Mouse (Mus musculus) spleen, adult 18-20 months (tissue): ENCODE measurements around the gene Arhgef39.

Source experiments
- DNase-seq, 2 experiments: peaks; one replicate each; pipeline ENCODE4 v3.0.0; 2022; ENCODE audit warnings: mixed read lengths in 2 of 2

Gene Arhgef39

DNA sequence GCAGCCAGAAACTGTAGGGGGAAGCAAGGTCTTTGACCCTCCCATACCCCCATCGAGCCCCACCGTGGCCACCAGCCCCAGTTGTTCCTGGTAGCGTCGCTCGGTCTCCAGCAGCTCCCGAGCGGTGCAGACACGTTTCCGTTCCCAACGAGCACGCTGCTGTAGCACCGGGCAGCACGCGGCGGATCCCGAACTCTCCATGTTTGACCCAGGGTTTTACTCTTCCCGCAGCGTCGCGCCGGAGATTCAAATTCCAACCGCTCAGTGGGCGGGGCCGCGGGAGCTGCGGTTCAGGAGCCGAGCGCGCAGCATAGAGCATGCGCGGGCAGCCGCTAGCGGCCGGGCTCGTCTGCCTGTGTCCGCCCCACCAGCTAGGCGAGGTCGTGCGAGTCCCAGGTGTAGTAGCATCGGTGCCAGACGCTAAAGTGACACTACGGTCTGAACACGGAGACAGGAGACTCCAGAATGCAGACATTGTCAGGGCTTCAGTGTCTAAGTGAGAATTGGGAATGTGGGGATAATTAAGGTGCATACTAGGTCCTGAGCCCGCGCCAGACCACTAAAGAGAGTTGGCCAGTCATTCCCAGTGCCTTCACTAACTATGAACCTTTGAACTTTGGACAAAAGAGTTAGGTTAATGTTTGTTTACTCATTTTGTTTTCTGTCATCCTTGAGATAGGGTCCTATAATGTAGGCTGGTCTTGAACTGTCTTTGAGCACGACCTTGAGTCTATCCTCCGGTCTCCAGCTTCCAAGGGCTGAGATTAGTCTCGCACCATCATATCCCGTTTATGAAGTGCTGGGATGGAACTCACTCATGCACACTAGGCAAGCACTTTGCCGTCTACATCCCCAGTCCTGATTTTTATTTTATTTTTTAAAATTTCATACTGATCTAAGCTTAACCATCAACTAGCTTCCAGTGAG is at the start of gene Arhgef39:
Gene Arhgef39, minus strand, starts transcription at position 289 of the 927 bp plus-strand sequence.
- peak; percentile 46 to 65 for DNase-seq

DNA sequence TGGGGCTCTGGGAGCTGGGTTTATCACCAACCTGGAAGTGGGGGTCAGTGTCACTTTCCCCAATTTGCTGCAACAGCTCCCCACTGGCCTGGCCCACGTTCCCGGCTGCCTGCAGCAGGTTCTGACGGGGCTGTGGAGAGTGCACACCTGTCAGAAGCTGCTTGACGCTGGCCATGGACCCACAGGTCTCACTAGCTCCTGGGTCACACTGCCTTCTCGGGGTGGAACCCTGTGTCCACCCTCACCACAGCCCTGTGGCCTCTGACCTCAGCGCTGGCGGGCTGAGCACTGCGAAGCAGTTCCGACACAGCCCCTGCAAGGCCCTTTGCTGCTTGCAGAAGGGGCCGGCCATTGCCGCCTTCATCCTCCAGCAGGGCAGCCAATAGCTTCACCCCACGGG is 49.6 kb upstream of the Arhgef39 start:
- DNase-seq, result no peak

DNA sequence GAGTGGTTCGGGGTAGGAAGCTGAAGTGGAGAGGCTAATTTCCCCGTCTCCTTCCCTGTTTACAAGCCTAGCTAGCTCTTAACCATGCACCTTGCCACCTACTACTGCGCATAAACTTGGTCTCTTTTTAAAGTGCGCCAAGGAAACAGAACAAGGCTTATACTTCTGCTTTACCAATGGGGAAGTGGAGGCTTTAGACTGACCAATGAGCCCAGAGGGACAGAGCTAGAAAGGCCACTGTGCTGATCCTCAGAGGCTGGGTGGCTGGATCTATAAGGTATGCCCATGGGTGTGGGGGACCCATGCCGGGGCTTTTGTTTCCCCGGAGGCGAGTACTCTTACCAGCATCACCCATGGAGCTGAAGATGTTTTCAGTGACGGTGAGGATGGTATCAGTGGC is 47.7 kb upstream of the Arhgef39 start:
- DNase-seq, result no peak

DNA sequence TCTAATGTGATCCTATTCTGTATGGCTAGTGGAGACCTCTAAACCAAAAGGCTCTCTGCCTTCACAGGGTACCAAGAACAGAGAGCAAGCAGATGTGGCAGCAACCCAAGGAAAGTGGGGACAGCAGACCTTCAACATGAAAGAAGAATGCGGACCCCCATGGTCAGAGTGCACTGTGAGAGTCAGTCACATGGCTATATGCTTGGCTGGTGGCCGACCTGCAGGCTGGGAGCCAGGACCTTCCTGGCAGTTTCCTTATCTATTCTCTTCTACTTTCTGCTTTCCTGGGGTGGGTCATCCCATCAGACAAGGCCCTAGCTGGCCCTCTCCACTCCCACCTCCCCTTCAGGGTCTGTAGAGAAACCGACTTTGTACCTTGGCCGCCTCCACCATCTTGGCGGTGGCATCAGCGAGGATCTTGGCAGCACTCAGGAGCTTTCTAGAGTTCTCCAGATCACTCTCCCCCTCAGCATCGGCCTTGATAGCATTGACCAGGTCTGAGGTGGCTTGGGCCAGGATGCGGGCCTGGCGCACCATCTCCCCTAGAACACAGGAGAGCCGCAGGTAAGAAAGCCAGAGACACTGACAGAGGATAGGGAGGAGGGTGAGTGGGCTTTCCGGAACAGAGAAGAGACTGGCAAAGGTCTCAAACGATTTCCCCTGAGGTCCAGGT is 47.0 kb upstream of the Arhgef39 start:
- no peak for DNase-seq

DNA sequence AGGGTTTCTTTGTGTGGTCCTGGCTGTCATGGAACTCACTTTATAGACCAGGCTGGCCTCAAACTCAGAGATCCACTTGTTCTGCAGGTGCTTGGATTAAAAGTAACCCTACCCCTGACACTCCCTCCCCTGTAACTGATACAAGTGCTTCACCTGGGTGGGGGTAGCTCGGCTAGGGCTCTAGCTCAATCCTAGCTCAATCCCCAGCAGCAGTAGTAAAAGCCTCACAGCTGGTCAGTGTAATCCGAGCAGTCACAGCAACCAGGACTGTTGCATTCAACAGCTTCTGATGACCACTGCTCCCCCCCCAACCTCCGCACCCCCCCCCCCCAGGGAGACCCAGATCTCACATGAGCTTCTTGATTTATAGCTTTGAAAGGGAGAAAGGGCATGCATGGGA is 42.5 kb upstream of the Arhgef39 start:
- no peak for DNase-seq

DNA sequence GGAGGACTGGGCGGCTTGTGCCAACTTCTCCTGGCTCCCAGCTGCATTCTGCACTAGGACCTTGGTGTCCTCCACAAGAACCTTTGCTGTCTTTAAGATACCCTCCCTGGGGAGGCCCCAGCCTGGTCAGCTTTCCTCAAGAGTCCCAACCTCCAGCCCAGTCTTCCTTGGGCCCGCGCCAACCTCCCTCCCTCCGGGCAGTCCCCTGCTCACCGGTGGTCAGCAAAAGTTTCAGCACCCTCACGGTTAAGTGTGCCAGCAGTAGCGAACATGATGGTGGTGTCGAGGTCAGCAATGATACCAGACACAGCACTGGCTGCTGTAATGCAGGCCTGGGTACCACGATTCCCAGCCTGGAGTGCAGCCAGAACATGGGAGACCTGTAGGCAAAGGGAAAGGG is 36.5 kb upstream of the Arhgef39 start:
- no peak for DNase-seq

DNA sequence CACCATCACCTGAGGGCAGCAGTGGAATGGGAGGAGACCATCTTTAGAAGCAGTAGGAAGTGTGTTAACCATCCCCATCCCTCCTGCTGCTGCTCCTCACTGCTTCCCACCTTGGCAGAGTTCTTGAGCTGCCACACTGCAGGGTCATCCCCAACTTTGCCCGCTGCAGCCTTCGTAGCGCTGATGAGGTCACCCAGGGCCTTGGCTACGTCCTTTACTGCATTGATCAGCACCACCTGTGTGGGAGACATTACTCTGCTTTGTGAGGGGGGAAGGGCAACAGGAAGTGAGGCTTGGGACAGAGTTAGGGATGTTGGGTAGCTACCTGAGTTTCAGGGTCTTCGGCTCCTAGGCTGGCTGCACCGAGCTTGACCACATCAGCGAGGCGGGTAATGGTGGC is 36.1 kb upstream of the Arhgef39 start:
- DNase-seq, result no peak

DNA sequence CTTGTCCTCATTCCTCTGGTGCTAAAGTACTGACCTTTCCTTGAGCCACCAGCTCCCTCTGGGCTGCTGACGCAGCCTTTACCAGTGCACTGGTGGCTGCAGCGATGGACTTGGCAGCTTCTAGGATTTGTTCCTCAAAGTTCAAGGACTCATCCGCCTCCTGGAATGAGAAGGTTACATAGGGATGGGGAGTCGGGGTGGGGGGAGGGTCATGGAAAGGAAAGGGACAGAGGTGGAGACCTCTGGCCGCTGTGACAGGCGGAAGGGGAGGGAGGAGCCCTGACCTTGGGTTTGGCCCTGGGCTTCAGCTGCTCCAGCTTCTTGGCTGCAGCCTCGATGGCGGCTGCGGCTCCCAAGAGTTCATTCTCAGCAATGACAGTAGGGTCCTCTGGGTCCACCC is 33.8 kb upstream of the Arhgef39 start:
- no peak for DNase-seq

DNA sequence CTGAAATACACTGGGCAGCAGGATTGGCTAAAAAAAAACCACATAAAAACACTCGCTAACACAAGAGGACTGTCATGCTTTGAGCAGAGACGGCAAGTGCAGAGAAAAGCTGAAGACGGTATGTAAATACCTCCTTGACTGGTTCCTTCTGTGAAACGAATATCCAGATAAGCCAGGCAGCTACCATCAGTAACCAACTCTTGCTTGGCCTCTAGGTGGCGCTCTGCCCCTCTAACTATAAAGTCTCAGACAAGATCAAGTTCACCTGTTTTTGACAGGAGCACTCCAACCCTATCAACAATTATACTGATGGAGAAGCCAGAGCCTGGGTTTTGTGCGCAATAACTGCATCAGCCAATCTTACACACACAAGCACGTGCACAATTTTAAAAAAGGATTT is 31.1 kb upstream of the Arhgef39 start:
- peak; percentile 55 to 80 for DNase-seq

DNA sequence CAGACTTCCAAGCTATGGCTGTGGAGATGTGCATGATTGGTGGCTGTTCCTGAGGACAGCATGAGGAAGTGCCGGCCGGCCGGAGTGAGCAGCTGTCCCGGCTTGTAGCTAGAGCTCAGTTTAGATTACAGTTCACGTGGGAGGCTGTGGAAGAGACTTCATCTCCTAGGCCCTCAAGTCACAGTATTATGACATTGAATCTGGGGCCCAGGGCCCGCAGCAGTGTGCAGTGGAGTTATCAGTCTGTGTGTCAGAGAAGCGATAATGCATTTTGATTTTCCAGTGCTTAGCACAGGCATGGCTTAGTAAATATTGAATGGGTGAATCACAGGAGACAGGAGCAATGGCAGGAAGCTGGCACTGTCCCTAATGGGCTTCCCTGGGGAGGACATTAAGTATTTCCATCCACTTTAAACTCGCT is 30.6 kb upstream of the Arhgef39 start:
- DNase-seq, result no peak

DNA sequence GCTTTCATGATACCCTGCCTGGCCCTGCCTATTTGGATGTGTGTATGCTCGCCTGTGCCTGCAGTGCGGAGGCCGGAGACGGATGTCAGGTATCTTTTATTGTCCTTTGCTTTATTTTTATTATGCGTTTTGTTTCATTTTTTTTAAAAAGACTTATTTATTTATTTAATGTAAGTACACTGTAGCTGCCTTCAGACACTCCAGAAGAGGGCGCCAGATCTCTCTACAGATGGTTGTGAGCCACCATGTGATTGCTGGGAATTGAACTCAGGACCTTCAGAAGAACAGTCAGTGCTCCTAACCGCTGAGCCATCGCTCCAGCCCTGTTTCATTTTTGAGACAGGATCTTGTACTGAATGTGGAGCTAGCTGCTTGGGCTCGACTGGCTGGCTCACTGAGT is 29.0 kb upstream of the Arhgef39 start:
- no peak for DNase-seq

DNA sequence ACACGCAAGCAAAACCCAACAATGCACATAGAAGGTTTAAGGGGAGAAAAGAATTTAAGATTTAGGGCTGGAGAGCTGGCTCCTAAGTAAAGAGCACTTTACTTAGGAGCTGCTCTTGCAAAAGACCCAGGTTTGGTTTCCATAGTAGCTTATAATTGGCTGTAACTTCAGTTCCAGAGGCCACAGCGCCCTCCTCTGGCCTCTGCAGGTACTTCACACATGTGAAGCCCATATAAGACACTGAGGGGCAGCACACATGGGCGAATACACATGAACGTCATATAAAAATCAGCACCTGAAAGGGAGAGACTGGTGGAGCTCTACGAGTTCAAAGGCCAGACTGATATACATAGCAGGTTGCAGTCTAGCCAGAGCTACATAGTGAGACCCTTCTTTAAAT is 28.4 kb upstream of the Arhgef39 start:
- no peak for DNase-seq

DNA sequence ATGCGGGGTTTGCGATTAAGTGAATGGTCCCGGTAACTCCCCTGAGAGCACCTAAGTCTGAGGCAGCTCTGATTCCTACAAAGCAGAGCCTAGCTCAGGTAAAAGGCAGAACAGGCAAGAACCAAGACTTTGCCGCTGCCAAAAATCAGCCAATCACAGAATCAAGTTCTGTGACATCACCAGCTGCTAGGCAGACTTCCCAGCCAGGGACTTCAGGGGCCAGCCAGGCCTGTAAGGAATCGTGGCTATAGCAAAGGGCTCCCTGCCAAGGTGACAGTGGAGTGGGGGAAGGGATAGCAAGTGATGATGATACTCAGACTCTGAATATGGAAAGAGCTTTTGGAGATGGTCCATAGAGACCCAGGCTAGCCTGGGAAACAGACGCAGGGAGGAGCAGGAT is 20.5 kb upstream of the Arhgef39 start:
- DNase-seq, result peak; percentile 71 to 90

DNA sequence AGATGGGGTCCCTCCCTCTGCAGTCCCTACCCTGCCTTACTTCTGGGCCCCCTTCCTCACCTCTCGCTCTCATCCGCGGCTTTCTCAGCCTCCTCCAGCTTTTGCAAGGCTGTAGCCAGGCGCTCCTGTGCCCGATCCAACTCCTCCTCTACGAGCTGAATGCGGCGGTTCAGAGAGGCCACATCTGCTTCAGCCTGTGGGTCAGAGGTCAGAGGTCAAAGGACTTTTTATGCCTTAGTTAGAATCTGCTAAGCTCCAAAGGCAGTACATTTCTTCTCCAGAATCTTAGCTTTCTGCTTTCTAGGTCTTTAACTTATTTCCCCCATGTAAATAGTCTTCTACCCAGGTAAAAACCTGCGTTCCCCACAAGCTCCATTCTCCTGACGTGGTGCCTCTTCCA is 20.1 kb upstream of the Arhgef39 start:
- DNase-seq, result no peak

DNA sequence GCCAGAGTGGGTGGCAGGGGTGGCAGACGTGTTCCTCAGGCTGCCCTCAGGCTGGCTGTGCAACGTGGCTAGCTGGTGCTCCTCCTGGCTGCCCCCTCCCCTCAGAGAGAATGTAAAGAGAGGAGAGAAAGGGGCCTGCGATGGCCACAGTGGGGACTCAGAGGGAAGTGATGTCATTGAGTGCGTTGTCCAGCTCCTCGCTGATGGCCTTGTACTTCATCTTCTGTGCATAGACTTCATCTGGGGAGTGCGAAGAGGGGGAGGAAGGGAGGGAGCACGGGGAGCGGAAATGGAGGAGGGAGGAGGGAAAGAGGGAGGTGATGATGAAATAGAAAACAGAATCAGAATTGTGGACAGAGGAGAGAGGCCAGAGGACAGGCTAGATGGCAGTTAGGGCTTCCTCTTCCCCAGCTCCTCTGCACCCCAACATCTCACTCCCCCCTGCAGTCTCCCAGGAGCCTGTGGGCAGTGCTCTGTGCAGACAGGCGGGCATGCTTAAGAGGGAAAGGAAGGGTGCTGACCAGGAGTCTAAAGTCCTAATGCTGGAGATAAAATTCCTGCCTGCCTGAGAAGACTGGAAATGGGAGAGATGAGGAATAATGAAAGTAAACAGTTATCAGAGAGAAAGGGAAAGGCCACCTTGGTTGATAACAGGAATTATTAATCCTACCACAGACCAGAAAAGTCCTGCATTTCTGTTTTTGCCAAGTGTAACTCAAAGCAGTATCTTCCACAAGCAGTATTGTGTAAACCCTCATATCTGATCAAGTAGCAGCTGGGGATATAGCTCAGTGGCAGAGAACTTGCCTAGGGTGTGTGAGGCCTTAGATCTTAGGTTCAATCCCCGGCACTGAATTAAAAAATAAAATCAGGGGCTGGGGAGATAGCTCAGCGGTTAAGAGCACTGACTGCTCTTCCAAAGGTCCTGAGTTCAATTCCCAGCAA is 16.5 kb upstream of the Arhgef39 start:
- DNase-seq, result no peak

DNA sequence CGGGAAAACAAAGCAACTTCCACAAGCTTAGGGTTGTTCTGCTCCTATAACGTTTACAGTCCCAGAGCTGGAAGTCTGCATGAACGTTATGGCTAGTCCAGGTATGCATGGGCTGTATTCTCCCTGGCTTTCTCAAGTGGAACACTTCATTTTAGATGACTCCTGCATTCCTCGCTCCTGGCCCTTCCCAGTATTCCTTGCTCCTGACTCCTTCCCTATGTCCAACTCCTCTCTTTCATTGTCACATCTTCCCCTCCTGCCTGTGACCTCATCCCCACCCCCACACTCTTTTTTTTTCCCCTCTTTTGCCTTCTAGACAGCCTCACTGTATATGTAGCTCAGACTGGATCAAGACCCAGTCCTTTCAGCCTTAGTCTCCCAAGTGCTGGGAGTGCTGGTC is 14.3 kb upstream of the Arhgef39 start:
- DNase-seq, result no peak

DNA sequence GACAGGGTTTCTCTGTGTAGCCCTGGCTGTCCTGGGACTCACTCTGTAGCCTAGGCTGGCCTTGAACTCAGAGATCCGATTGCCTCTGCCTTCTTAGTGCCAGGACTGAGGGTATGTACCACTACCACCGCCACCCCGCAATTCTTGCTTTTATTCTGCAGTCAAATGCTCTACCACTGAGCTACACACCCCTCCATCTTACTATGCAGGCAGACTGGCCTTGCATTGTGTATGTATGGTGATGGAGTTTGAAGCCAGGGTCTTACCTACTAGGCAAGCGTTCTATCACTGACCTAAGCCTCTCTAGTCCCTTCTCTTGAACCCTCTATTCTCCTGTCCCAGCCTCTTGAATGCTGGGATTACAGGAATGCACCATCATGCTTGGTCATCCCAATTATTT is 13.8 kb upstream of the Arhgef39 start:
- no peak for DNase-seq

DNA sequence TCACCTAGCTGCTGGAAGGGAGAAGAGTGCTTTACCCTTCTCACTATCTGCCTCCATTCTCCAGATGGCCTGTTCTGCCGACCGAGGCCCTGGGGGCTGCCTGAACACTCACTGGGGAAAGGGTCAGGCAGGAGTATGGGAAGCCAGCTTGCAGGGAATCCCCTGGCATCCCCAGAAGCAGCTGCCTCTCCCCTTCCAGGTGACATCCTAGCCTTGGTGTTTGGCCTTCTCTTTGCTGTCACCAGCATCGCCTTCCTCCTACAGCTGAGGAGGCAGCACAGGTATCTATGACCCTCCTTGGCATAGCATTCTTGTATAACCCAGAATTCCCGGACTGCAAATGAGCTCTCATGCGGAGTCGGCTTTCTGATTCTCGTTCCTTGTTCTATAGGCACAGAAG is 13.2 kb upstream of the Arhgef39 start:
- no peak for DNase-seq

DNA sequence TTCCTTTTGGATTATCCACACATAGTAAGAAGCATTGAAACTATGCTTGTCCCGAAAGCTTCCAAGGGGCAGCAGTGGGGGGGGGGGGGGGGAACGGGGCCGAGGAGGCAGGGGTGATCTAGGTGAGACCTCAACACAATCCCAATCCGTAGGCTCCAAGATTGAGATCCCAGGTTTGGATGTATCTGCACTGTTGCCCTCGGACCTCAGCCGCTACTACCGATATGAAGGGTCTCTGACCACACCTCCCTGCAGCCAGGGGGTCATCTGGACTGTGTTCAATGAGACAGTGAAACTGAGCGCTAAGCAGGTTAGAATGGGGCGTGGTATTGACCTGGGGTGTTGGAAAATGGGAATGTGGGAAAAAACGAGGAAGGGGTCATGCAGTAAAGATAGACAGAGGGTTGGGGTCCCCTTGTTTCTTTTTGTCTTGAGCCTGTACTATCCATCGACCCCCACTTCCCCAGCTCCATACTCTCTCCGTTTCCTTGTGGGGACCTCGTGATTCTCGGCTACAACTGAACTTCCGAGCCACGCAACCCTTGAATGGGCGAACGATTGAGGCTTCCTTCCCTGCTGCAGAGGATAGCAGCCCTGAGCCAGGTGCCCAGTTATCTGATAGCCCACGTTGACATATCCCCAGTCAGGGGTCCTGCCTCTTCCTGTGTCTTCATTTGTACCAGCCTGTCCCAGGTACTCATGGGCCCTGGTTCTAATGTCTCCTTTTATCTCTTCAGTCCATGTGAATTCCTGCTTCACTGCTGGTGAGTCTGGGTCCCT is 12.4 kb upstream of the Arhgef39 start:
- no peak for DNase-seq

DNA sequence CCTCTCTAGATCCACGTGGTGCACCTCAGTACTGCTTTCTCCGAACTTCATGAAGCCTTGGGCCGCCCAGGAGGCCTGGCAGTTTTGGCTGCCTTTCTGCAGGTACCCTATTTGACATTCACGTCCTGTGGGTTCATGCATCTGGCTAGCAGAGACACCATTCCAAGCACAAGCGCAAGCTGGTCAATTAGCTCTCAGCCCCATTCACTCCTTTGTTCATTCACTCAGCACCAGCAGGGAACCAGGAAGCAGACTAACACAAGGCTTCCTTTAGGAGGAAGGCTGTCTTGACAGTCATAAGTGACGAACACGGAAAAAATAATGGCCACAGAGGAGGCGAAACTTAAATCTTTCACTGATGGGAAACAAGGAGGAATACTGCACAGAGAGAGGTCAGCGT is 9.6 kb upstream of the Arhgef39 start:
- no peak for DNase-seq

DNA sequence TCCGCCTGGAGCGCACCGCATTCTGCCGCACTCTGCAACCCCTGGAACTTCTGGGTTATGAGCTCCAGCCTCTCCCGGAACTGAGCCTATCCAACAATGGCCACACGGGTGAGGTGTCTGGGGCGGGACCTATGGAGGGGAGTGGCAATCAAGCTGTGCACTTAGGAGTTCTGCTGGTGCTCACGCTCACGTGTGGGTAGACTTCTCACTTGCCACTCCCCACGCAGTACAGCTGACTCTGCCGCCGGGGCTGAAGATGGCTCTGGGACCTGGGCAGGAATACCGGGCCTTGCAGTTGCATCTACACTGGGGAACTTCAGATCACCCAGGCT is 9.1 kb upstream of the Arhgef39 start:
- peak; percentile 46 to 48 for DNase-seq

DNA sequence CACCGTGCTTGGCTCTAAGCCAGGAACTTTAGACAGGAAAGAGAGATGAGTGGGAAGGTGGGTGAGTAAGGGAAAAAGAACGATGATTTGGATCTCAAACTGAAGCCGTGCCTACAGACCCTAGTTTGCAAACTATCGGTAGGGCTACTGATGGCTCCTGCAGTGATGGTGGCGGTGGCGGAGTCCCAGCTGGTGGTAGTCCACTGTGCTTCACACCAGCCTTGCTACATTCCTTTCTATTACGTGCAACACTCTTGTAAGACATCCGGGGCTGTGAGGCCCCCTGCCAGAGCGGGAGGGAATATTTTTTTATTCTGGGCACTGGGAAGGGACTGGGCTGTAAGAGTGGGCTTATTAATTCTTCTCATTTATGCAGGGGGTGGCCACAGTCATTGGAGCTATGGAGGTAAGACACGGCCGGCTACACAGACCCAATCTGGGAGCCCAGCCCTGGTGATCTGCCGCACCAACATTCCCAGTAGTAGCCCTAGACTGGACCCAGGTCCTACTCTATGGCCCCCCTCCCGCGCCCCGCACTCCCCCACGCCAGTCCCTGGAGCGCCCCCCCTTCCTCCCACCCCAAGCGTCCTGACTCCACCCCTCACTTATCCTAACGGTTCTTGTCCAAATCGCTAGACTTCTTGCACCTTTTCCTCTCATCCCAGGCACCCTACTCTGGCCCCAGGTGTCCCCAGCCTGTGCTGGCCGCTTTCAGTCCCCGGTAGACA is 8.6 kb upstream of the Arhgef39 start:
- DNase-seq, result no peak
